Mouse (Mus musculus): ENCODE measurements around the gene Zfp750.

DNA sequence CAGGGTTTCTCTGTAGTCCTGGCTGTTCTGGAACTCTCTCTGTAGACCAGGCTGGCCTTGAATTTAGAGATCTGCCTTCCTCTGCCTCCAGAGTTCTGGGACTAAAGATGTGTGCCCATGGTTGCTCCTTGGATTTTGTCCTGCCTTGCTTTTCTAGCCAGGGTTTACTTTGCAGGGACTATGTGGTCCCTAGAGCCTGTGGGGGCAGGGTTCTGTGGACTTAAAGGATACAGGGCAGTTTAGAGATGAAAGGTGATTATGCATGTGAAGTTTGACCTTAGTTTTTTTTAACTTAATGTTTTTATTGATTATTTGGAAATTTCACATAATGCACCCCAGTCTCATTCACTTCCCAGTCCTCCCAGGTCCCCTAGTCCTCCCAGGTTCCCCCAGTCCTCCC, 28.5 kb downstream of the Zfp750 start:
- TF ChIP-seq CTCF (IDR thresholded peaks at IDR 0.05; ENCODE audit: control insufficient read depth, insufficient read depth, insufficient read length) (no peak), MYOG (IDR thresholded peaks at IDR 0.05; ENCODE audit: control insufficient read depth, extremely low read depth, insufficient read length) (no peak)
